Comparison of ENCODE assay signal across 8 mouse cellular contexts in genomic region chr4:62559797-62560329, GRCm38 (mm10). TPM values are rescaled to one million over a fixed set of nuclear protein-coding genes. Genes with fewer than 3 reads are reported as not detected.
DNase-seq lines count a peak whose midpoint lies in the region; ATAC-seq lines count a peak whose summit lies in the region.

Rgs3 (plus strand) TSS chr4:62559847.

- no peaks in the 10 kb centered on the region for H3K36me3 ChIP-seq in neural tube, embryonic 11.5 days (ENCODE audit: control insufficient read depth, insufficient read depth, low read length)
- H3K36me3 ChIP-seq in embryonic facial prominence, embryonic 15.5 days = no peaks in the 10 kb centered on the region
- H3K36me3 ChIP-seq in hindbrain, embryonic 11.5 days (ENCODE audit: control insufficient read depth, insufficient read depth, low read length) = no peaks in the 10 kb centered on the region
- no peaks in the 10 kb centered on the region for H3K36me3 ChIP-seq in macrophage (ENCODE audit: inconsistent target)

- no peak for ATAC-seq in neural tube, embryonic 11.5 days (ENCODE audit: insufficient read depth, low FRiP score, low TSS enrichment)
- ATAC-seq in embryonic facial prominence, embryonic 15.5 days (ENCODE audit: insufficient number of reproducible peaks, low FRiP score, low TSS enrichment, low read depth) = no peak
- ATAC-seq in hindbrain, embryonic 11.5 days (ENCODE audit: low FRiP score) = no peak
- ATAC-seq in erythroblast, adult 5-6 weeks (replicated peaks; ENCODE audit: low FRiP score, poor library complexity, severe bottlenecking) = no peak

- H3K27me3 ChIP-seq in neural tube, embryonic 11.5 days (ENCODE audit: control insufficient read depth, insufficient read depth, low read length) = no peaks in the 10 kb centered on the region
- H3K27me3 ChIP-seq in embryonic facial prominence, embryonic 15.5 days = no peaks in the 10 kb centered on the region
- H3K27me3 ChIP-seq in hindbrain, embryonic 11.5 days (ENCODE audit: control insufficient read depth, insufficient read depth, low read length) = no peaks in the 10 kb centered on the region

- no peak within 1 kb of the TSS for H3K27ac ChIP-seq in neural tube, embryonic 11.5 days (ENCODE audit: low read depth, low read length)
- no peak within 1 kb of the TSS for H3K27ac ChIP-seq in embryonic facial prominence, embryonic 15.5 days (replicated peaks)
- no peak within 1 kb of the TSS for H3K27ac ChIP-seq in hindbrain, embryonic 11.5 days (ENCODE audit: low read depth, low read length)
- no peak within 1 kb of the TSS for H3K27ac ChIP-seq in macrophage

- no peak within 1 kb of the TSS for H3K4me3 ChIP-seq in neural tube, embryonic 11.5 days (ENCODE audit: low read depth, low read length)
- no peak within 1 kb of the TSS for H3K4me3 ChIP-seq in embryonic facial prominence, embryonic 15.5 days (replicated peaks)
- H3K4me3 ChIP-seq in hindbrain, embryonic 11.5 days (ENCODE audit: low read depth, low read length) = no peak within 1 kb of the TSS
- no peak within 1 kb of the TSS for H3K4me3 ChIP-seq in macrophage (ENCODE audit: inconsistent target)

- DNase-seq in neural tube, embryonic 11.5 days (ENCODE audit: low spot score) = no peak
- no peak for DNase-seq in neural tube, embryonic 10.5 days (ENCODE audit: extremely low spot score, low spot score)
- DNase-seq in hindbrain, embryonic 11.5 days (ENCODE audit: low spot score) = no peak
- DNase-seq in urinary bladder, adult 18-20 months (ENCODE audit: low spot score in 2 of 2) = no peak
- DNase-seq in cerebellum, postnatal 4 days (ENCODE audit: low spot score in 2 of 2) = no peak

- H3K4me1 ChIP-seq in neural tube, embryonic 11.5 days (ENCODE audit: control insufficient read depth, insufficient read depth, low read length) = no peaks in the 10 kb centered on the region
- H3K4me1 ChIP-seq in embryonic facial prominence, embryonic 15.5 days = peaks cover 6% of the 10 kb centered on the region; the same call in 1 of the 2 replicates
- H3K4me1 ChIP-seq in hindbrain, embryonic 11.5 days (replicated peaks; ENCODE audit: control insufficient read depth, insufficient read depth, low read length) = no peaks in the 10 kb centered on the region

- H3K79me2 ChIP-seq in macrophage (ENCODE audit: inconsistent target) = no peaks in the 10 kb centered on the region

- no peak within 1 kb of the TSS for H3K4me2 ChIP-seq in neural tube, embryonic 11.5 days (ENCODE audit: low read depth)
- no peak within 1 kb of the TSS for H3K4me2 ChIP-seq in embryonic facial prominence, embryonic 15.5 days (replicated peaks)
- no peak within 1 kb of the TSS for H3K4me2 ChIP-seq in hindbrain, embryonic 11.5 days (replicated peaks; ENCODE audit: low read depth, low read length)

- 63% methylated on average over 6 of the region's 6 CpGs for WGBS in neural tube, embryonic 11.5 days
- 47% methylated on average over 6 of the region's 6 CpGs for WGBS in embryonic facial prominence, embryonic 15.5 days
- 68% methylated on average over 6 of the region's 6 CpGs for WGBS in hindbrain, embryonic 11.5 days
- 25% methylated on average over 6 of the region's 6 CpGs for WGBS in macrophage (ENCODE audit: missing documents)

- no peak within 1 kb of the TSS for H3K9ac ChIP-seq in neural tube, embryonic 11.5 days (ENCODE audit: low read length)
- no peak within 1 kb of the TSS for H3K9ac ChIP-seq in embryonic facial prominence, embryonic 15.5 days
- no peak within 1 kb of the TSS for H3K9ac ChIP-seq in hindbrain, embryonic 11.5 days (ENCODE audit: low read depth, low read length)

- no peaks in the 10 kb centered on the region for H3K9me3 ChIP-seq in neural tube, embryonic 11.5 days (ENCODE audit: control insufficient read depth, low read length)
- H3K9me3 ChIP-seq in embryonic facial prominence, embryonic 15.5 days (replicated peaks) = no peaks in the 10 kb centered on the region
- no peaks in the 10 kb centered on the region for H3K9me3 ChIP-seq in hindbrain, embryonic 11.5 days (ENCODE audit: control insufficient read depth, low read length)

RNA-seq across cellular contexts. Expression of gene Rgs3, which starts in this region (rescaled TPM):
- polyA plus RNA-seq in neural tube, embryonic 11.5 days (2014; fragmentation: Nextera tagmentation; extraction: Ambion mirVana) = 29.4 and 31.6 TPM in 2 replicates
- 65.0 TPM in 2 replicates for polyA plus RNA-seq in embryonic facial prominence, embryonic 15.5 days (2015; fragmentation: Nextera tagmentation; extraction: Ambion mirVana)
- polyA plus RNA-seq in hindbrain, embryonic 11.5 days (2014; fragmentation: Nextera tagmentation; extraction: Ambion mirVana) = 31.3 and 33.2 TPM in 2 replicates
- total RNA-seq in macrophage (2018; cell fraction: chromatin; rRNA removed) = 10 to 100 TPM in 23 of 26 experiments, 1 to 10 TPM in 3; 7.6 to 31.7 (median 15.2) TPM
- 10 to 100 TPM in 25 of 26 experiments, 1 to 10 TPM in 1; 9.8 to 34.6 (median 19.9) TPM for total RNA-seq in macrophage (2018; cell fraction: cytosol; rRNA removed)
- 10 to 100 TPM in 25 of 26 experiments, 1 to 10 TPM in 1; 9.8 to 45.5 (median 21.3) TPM for total RNA-seq in macrophage (2018; cell fraction: nucleus; rRNA removed)
- 12.8 to 17.4 TPM (median 14.9 TPM) in 3 replicates for polyA plus RNA-seq in macrophage (2018)
- total RNA-seq in erythroblast, adult 5-6 weeks (2015; ENCODE audit: low replicate concordance) = 13.4 and 18.8 TPM in 2 replicates
- total RNA-seq in erythroblast, adult 5-6 weeks (2017; ENCODE audit: low replicate concordance) = 2.5 and 4.5 TPM in 2 replicates
